Mouse (Mus musculus) left cerebral cortex, postnatal 4 days (tissue): ENCODE data around the gene Pced1b. TPM values are rescaled to one million over a fixed set of nuclear protein-coding genes. Genes with fewer than 3 reads are reported as not detected.

Source experiments
- DNase-seq: peaks from one replicate; pipeline ENCODE4 v3.0.0-alpha.2; 2022
- intact Hi-C: fragments of 180-260 bp; cut with DNase I; formaldehyde crosslinking; loops from one replicate; pipeline ENCODE4 v1.15.1; 2025
- total RNA-seq, 2 experiments: library from RNA; stranded (reverse); gene quantifications; 2 replicates each; pipeline ENCODE4 v1.2.3; 2021

Pced1b gene
- total RNA-seq, 2 experiments from 2014 or later, result 9.4 to 9.6 TPM

DNA sequence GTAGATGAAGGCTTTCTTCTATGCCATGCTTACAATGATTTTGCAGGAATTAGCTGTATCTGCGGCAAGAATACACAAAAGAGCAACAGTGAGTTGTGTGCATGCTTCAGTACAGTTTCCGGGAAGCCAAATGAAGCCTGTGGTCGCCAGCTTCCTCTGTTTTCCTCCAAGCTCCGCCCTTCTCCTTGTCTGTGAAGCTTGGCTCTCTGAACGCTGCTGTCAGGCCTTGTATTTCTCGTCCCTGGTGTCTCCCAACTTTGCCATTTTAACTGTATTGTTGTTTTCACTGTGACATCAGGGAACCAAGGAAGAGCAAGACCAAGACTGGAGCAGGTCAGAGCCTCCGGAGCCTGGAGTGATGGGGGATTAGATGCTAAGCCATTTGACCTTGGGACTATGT is 177.5 kb downstream of the Pced1b start:
- intact Hi-C loops, result no loop called here

DNA sequence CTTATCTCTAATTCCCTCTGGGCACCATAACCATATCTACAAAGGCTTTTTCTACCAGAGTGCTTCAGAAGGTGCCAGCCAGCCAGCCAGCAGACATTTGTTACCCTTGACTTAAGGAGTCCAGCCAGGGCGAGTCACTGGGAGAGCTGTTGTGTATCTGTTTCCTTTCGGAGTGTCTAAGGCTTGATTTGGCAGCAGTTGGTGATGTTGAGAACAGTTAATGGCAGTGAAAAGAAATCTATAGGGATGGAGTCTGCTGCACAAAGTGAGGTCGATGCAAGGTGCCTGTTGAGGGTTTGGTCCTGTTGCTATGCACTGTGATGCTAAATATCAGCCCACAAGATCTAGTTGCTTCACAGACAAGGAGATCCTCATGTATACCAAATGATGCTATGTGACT is 178.1 kb downstream of the Pced1b start:
- intact Hi-C loops, result no loop called here
- no peak for DNase-seq

More for the DNA sequence above, 177.5 kb downstream of the Pced1b start:
- no peak for DNase-seq

DNA sequence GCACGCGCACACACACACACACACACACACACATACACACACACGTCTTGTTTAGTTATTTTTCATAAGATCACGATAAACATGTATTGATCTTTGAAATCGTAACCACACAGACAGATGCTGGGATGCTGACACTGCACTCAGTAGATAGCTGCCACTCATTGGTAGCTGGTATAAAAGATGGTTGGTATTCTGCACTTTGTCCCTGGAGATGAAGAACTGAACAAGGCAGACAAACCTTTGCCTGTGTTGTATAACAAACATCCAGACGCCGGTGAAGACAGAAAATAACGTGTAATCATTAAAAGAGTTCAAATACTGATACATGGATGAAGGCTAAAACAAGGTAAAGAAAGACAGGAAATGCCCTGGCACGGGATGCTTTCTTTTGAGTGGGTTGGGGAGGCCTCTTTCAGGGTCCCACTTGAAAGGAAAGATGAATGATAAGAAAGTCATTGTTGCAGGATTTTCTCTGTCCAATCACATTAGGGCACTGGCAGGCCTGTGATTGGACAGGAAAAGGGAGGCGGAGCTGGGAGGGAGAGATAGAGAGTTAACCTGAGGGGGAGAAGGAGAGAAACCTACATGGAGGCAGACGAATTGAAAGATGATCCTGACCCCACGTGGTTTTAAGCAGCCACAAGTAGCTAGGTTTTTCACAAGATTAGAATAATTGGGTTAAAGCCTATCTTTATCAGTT is 182.4 kb downstream of the Pced1b start:
- intact Hi-C loops, result no loop called here
- no peak for DNase-seq

DNA sequence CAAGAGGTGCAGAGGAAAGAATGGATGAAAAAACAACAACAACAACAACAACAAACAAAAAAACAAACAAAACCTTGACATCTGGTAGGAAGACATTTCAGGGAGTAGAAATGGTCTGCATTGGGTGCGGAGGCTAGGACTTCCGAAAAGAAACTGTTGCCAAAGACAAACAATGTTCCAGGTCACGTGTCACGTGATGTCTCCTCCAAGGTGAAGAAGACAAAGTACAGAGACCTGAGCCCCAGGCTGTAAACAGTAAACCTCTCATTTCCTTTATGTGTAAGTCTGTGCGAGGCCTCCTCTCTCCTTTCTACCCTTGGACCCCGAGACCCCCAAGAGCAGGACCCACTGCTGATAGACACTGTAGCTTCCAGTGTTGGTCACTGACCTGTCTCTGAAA is 184.6 kb downstream of the Pced1b start:
- DNase-seq, result no peak
- intact Hi-C loops, result no loop called here

DNA sequence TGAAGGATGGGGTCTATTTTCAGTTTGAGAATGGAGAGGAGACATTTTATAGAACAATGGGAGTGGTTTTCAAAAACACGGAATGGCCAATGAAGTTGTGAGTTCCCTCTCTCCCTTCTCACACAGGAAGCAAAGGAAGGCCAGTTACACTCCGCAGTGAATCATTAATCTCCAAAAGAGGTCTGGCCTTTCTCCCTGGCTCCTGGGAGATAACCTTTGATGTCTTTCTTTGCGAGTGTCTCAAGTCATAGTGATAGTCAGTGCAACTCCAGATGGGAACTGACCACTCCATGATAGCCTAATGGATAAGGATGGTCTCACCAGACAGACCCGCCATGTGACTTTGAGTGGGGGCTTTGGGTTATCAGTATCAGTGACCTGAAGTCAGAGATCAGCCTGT is 185.3 kb downstream of the Pced1b start:
- intact Hi-C loops, result no loop called here
- no peak for DNase-seq

Other genes starting within 250 kb of the Pced1b start
- gene Slc38a4, start 191.2 kb upstream of the Pced1b start, total RNA-seq, result 1 to 10 TPM; 2.8 to 3.1 TPM
- 10 to 100 TPM; 11.1 to 13.0 TPM for gene Amigo2, start 180 bp downstream of the Pced1b start, total RNA-seq